Mouse (Mus musculus): Measurements from ENCODE around the gene Chid1.

DNA sequence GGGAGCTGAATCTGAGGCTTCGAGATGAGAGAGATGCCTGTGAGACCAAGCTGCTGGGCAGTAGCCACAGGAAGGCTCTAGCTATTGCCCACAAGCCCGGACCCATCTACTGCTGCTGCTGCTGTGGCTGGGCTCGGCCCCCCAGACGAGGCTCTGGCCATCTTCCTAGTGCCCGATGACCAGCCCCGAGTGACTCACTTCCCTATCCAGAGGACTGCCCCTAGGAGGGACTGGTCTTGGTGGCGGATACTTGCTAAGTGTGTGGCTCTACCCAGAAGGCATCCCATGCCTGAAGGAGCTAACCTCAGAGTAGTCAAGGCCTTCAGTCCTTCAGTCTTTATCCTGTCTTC is 73.6 kb downstream of the Chid1 start:
- TF ChIP-seq CTCF (IDR thresholded peaks at IDR 0.05; ENCODE audit: low read depth) (no peak), EP300 (optimal IDR thresholded peaks at IDR 0.05) (no peak)

All from stomach, postnatal 0 days (tissue).